Mouse (Mus musculus) intestine, postnatal 0 days (tissue): ENCODE results near the gene Shc3. TPM values are rescaled to one million over a fixed set of nuclear protein-coding genes. Genes with fewer than 3 reads are reported as not detected.

ENCODE experiments used
- ATAC-seq: fragments of 200-750 bp; cut with Nextera tagmentation; 2 replicates; pipeline ENCODE4 v1.8.0; 2017; ENCODE audit warnings: mild to moderate bottlenecking, moderate TSS enrichment, moderate library complexity
- H3K27ac ChIP-seq: fragments of 300-500 bp; sonication (generic); 2 replicates; pipeline ENCODE4 v1.5.1; 2014; ENCODE audit warnings: mild to moderate bottlenecking, low read depth, low read length, moderate library complexity
- H3K27me3 ChIP-seq: fragments of 300-500 bp; sonication (generic); replicated peaks from 2 replicates; pipeline ENCODE4 v1.6.1; 2014; ENCODE audit warnings: low read length, mixed read lengths; ENCODE audit not compliant: control insufficient read depth, insufficient read depth
- H3K36me3 ChIP-seq: fragments of 300-500 bp; sonication (generic); 2 replicates; pipeline ENCODE4 v1.6.1; 2014; ENCODE audit warnings: mild to moderate bottlenecking, moderate library complexity; ENCODE audit not compliant: control insufficient read depth, insufficient read depth
- H3K4me1 ChIP-seq: fragments of 300-500 bp; sonication (generic); replicated peaks from 2 replicates; pipeline ENCODE4 v1.6.1; 2014; ENCODE audit warnings: antibody characterized with exemption, low read length, mixed read lengths; ENCODE audit not compliant: control insufficient read depth, insufficient read depth
- H3K4me2 ChIP-seq: fragments of 300-500 bp; sonication (generic); replicated peaks from 2 replicates; pipeline ENCODE4 v1.6.1; 2014; ENCODE audit warnings: low read depth, mild to moderate bottlenecking, moderate library complexity
- H3K4me3 ChIP-seq: fragments of 300-500 bp; sonication (generic); 2 replicates; pipeline ENCODE4 v1.5.1; 2014; ENCODE audit warnings: low read depth, low read length
- H3K9ac ChIP-seq: fragments of 300-500 bp; sonication (generic); 2 replicates; pipeline ENCODE4 v1.6.1; 2014; ENCODE audit warnings: mild to moderate bottlenecking, low read depth, low read length
- H3K9me3 ChIP-seq: fragments of 300-500 bp; sonication (generic); 2 replicates; pipeline ENCODE4 v1.6.1; 2016; ENCODE audit warnings: mixed run types; ENCODE audit not compliant: control insufficient read depth
- CTCF ChIP-seq: sonication (generic); IDR thresholded peaks from 2 replicates; pipeline ENCODE4 v1.5.1; 2016; ENCODE audit warnings: low read depth, mild to moderate bottlenecking, control low read depth, antibody characterized with exemption, moderate library complexity
- WGBS: fragments of 180-500 bp; shearing (Covaris S2); extraction: QIAGEN DNeasy Blood & Tissue Kit; methylation state at CpG from one replicate; pipeline ENCODE4 v1.1.7; 2014; 5-methylcytosine and 5-hydroxymethylcytosine counted together
- polyA plus RNA-seq: library from polyadenylated mRNA; unstranded; fragments of >200 nt; fragmentation: Nextera tagmentation; extraction: Ambion mirVana; gene quantifications from 2 replicates; pipeline ENCODE4 v1.2.1, GENCODE M21; 2015

The Shc3 gene
- polyA plus RNA-seq, 1 experiment from 2014 or later = 0.17 TPM

DNA sequence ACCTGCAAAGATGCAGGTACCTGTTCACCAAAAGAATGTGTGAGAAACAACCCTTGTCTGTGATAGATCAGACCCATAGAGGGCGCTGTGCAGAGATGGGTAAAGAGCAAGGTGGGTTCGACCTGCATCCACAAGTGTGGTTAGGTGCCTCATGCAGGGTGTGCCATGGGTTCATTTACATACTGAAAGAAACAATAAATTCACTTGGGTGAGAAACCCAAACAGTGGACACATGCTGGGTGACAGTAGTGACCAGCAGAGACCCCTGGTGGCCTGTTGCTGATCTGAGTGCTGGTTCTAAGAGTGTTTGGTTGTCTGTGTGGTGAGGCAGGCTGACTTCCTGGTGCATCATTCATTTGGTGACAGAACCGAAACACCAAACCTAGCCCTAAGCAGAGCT lies 155.8 kb downstream of the Shc3 start:
- Histone ChIP-seq H3K4me1 (no peaks in the 10 kb centered on the region), H3K9ac (no peak overlapping the region), H3K36me3 (no peaks in the 10 kb centered on the region), H3K9me3 (no peaks in the 10 kb centered on the region), H3K27me3 (peaks cover 5% of the 10 kb centered on the region; the same call in 1 of the 2 replicates), H3K4me3 (no peak overlapping the region), H3K4me2 (no peak overlapping the region), H3K27ac (no peak overlapping the region)
- no peak for ATAC-seq
- peak; percentile 69 for TF ChIP-seq CTCF
- 59% methylated on average over 3 of the region's 3 CpGs for WGBS

DNA sequence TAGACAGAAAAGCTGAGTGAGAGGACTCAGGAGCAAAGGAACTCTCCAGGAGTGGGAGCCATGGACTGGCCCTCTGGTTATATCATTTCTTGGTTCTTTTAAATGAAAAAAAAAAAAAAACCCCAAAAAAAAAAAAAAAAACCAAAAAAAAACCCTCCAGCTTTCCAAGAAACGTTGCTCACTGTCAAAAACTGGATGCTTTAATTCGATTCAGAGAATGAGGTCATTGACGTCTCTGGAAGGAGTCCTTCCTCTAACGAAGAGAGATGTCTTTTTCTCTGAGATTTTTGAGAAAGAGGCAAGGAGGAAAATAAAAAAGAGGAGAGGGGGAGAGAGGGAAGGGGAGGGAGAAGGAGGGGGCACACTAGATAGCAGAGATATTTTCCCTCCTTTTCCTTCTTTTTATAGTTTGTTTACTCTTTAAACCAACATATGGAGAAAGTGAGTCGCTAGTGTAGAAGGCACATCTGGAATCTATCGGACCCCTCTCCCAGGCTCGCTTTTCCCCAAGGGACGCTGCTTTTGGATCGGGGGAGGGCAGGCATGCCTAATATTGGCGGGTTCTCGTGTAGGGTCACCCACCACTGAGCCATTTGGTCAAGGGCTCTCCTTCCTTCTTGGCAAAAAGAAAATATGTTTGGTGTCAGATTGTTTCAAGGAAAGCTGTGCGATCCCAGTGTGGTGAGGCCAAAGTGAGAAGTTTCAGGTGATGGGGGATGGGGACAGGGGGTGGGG lies 157.4 kb downstream of the Shc3 start:
- TF ChIP-seq CTCF = no peak
- H3K9ac ChIP-seq = no peak overlapping the region
- no peak for ATAC-seq
- H3K9me3 ChIP-seq = no peaks in the 10 kb centered on the region
- 45% methylated on average over 12 of the region's 12 CpGs for WGBS
- no peaks in the 10 kb centered on the region for H3K36me3 ChIP-seq
- peak overlapping the region; percentile 58 for H3K4me2 ChIP-seq
- peaks cover 13% of the 10 kb centered on the region; the same call in 1 of the 2 replicates for H3K27me3 ChIP-seq
- H3K4me1 ChIP-seq = no peaks in the 10 kb centered on the region
- no peak overlapping the region for H3K27ac ChIP-seq
- H3K4me3 ChIP-seq = 0 out of 2 replicates have a peak overlapping the region, but pooled peaks have one; percentile 1

GRCm38 (mm10) chr13:51411243-51411642 lies 158.0 kb downstream of the Shc3 start:
- no peak overlapping the region for H3K27ac ChIP-seq
- 61% methylated on average over 9 of the region's 9 CpGs for WGBS
- H3K4me1 ChIP-seq = no peaks in the 10 kb centered on the region
- H3K9ac ChIP-seq = no peak overlapping the region
- TF ChIP-seq CTCF = no peak
- H3K36me3 ChIP-seq = no peaks in the 10 kb centered on the region
- H3K4me2 ChIP-seq = peak overlapping the region; percentile 58
- no peak for ATAC-seq
- no peaks in the 10 kb centered on the region for H3K9me3 ChIP-seq
- H3K27me3 ChIP-seq = peaks cover 13% of the 10 kb centered on the region; the same call in 1 of the 2 replicates
- H3K4me3 ChIP-seq = 0 out of 2 replicates have a peak overlapping the region, but pooled peaks have one; percentile 1

GRCm38 (mm10) chr13:51409936-51410481 lies 159.2 kb downstream of the Shc3 start:
- H3K4me1 ChIP-seq = no peaks in the 10 kb centered on the region
- H3K4me3 ChIP-seq = peak overlapping the region; percentile 39; the same call in 1 of the 2 replicates
- no peaks in the 10 kb centered on the region for H3K36me3 ChIP-seq
- H3K27ac ChIP-seq = no peak overlapping the region
- no peak for TF ChIP-seq CTCF
- WGBS = 67% methylated on average over 6 of the region's 6 CpGs
- no peak for ATAC-seq
- peaks cover 13% of the 10 kb centered on the region; the same call in 1 of the 2 replicates for H3K27me3 ChIP-seq
- H3K9ac ChIP-seq = no peak overlapping the region
- peak overlapping the region; percentile 58 for H3K4me2 ChIP-seq
- no peaks in the 10 kb centered on the region for H3K9me3 ChIP-seq

- Histone ChIP-seq H3K27ac (no peak within 1 kb of the TSS; the same call in 1 of the 2 replicates), H3K4me3 (peak within 1 kb of the TSS; percentile 39), H3K9ac (peak within 1 kb of the TSS; percentile 48), H3K9me3 (no peaks in the 10 kb centered on the region), H3K27me3 (peaks cover 13% of the 10 kb centered on the region; the same call in 1 of the 2 replicates), H3K4me2 (peak within 1 kb of the TSS; percentile 58), H3K4me1 (no peaks in the 10 kb centered on the region), H3K36me3 (no peaks in the 10 kb centered on the region)
- ATAC-seq = 0 out of 2 replicates have a peak, but pooled peaks have one; percentile 33
- peak; percentile 30; the same call in 1 of the 2 replicates for TF ChIP-seq CTCF
- under 1% methylated on average over 33 of the region's 33 CpGs for WGBS
Measured at GRCm38 (mm10) chr13:51408519-51409001, 160.7 kb downstream of the Shc3 start, which contains the start of gene S1pr3. Gene S1pr3, plus strand, starts transcription at chr13:51408639.

DNA sequence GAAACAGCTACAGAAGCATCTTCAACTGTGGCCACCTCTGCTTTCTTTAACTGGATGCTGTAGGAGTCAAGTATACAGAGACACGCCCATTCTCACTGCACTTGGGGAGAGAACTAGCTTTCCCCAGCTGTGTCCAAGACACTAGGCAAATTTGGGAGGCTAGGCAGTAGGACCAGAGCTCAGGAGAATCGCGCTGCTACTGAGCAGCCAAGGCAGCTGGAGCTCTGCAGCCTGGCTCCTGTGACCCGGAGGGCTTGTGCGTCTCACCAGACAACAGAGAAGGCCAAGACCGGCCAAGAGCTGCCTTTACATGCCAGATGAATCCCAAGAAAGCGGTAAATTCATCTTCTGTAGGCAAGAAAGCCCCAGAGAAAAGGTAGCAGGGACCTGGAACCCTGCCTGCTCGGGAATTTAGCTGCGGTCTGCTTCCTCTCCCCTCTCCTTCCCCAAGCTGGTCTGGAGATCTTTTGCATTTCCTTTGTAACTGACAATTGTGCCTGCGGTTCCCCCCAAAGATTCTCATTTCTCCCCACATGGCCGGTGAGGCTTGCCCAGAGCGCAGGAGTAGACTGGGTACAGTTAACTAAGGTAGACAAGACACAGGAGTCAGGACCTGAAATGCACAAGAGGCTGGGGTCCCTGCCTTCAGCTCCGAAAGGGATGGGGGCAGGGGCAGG lies 161.5 kb downstream of the Shc3 start:
- WGBS = 52% methylated on average over 13 of the region's 13 CpGs
- Histone ChIP-seq H3K27me3 (peaks cover 13% of the 10 kb centered on the region; the same call in 1 of the 2 replicates), H3K4me1 (no peaks in the 10 kb centered on the region), H3K9ac (no peak overlapping the region), H3K27ac (no peak overlapping the region), H3K36me3 (no peaks in the 10 kb centered on the region), H3K9me3 (no peaks in the 10 kb centered on the region), H3K4me3 (peak overlapping the region; percentile 39; the same call in 1 of the 2 replicates), H3K4me2 (peak overlapping the region; percentile 58; the same call in 1 of the 2 replicates)
- ATAC-seq = no peak
- no peak for TF ChIP-seq CTCF
